Mouse (Mus musculus): ENCODE measurements around the gene Slbp. TPM values are rescaled to one million over a fixed set of nuclear protein-coding genes. Genes with fewer than 3 reads are reported as not detected.

The Slbp gene
- polyA plus RNA-seq, 1 experiment = 87.4 TPM

- Histone ChIP-seq H3K4me3 (ENCODE audit: control insufficient read depth, insufficient read depth, low read length) (no peak overlapping the region), H3K4me1 (replicated peaks; ENCODE audit: control insufficient read depth, insufficient read depth, low read length) (peaks cover 13% of the 10 kb centered on the region), H3K36me3 (ENCODE audit: control insufficient read depth, insufficient read depth, low read length) (no peaks in the 10 kb centered on the region), H3K27me3 (ENCODE audit: control insufficient read depth, insufficient read depth, low read length) (no peaks in the 10 kb centered on the region), H3K27ac (ENCODE audit: control insufficient read depth, insufficient read depth, low read length) (no peak overlapping the region; the same call in 1 of the 2 replicates)
- no peak for DNase-seq
- TF ChIP-seq CTCF (IDR thresholded peaks at IDR 0.05; ENCODE audit: borderline replicate concordance, control insufficient read depth, extremely low read depth, insufficient read depth, low read length, poor library complexity) = no peak
- TF ChIP-seq POLR2A (IDR thresholded peaks at IDR 0.05; ENCODE audit: control insufficient read depth, extremely low read depth, insufficient read depth, low read length, poor library complexity) = no peak
- WGBS = 7% methylated on average over 4 of the region's 4 CpGs
These were observed 24.4 kb downstream of the Slbp start for GRCm38 (mm10) chr5:33627968-33628367.

- no peak for TF ChIP-seq CTCF (IDR thresholded peaks at IDR 0.05; ENCODE audit: borderline replicate concordance, control insufficient read depth, extremely low read depth, insufficient read depth, low read length, poor library complexity)
- no peak for TF ChIP-seq POLR2A (IDR thresholded peaks at IDR 0.05; ENCODE audit: control insufficient read depth, extremely low read depth, insufficient read depth, low read length, poor library complexity)
- Histone ChIP-seq H3K4me1 (replicated peaks; ENCODE audit: control insufficient read depth, insufficient read depth, low read length) (peaks cover 5% of the 10 kb centered on the region), H3K36me3 (ENCODE audit: control insufficient read depth, insufficient read depth, low read length) (no peaks in the 10 kb centered on the region), H3K27ac (ENCODE audit: control insufficient read depth, insufficient read depth, low read length) (no peak overlapping the region), H3K4me3 (ENCODE audit: control insufficient read depth, insufficient read depth, low read length) (no peak overlapping the region), H3K27me3 (ENCODE audit: control insufficient read depth, insufficient read depth, low read length) (no peaks in the 10 kb centered on the region)
- 96% methylated on average over 3 of the region's 3 CpGs for WGBS
- DNase-seq = no peak
These were observed 28.6 kb downstream of the Slbp start for GRCm38 (mm10) chr5:33623766-33624165.

- no peak for TF ChIP-seq CTCF (IDR thresholded peaks at IDR 0.05; ENCODE audit: borderline replicate concordance, control insufficient read depth, extremely low read depth, insufficient read depth, low read length, poor library complexity)
- TF ChIP-seq POLR2A (IDR thresholded peaks at IDR 0.05; ENCODE audit: control insufficient read depth, extremely low read depth, insufficient read depth, low read length, poor library complexity) = no peak
- H3K36me3 ChIP-seq (ENCODE audit: control insufficient read depth, insufficient read depth, low read length) = no peaks in the 10 kb centered on the region
- H3K4me1 ChIP-seq (replicated peaks; ENCODE audit: control insufficient read depth, insufficient read depth, low read length) = peaks cover under 1% of the 10 kb centered on the region
- 93% methylated on average over 2 of the region's 2 CpGs for WGBS
- no peak overlapping the region for H3K4me3 ChIP-seq (ENCODE audit: control insufficient read depth, insufficient read depth, low read length)
- no peaks in the 10 kb centered on the region for H3K27me3 ChIP-seq (ENCODE audit: control insufficient read depth, insufficient read depth, low read length)
- DNase-seq = no peak
- H3K27ac ChIP-seq (ENCODE audit: control insufficient read depth, insufficient read depth, low read length) = no peak overlapping the region
These were observed 29.7 kb downstream of the Slbp start for GRCm38 (mm10) chr5:33622671-33623070.

GRCm38 (mm10) chr5:33614391-33614790, 38.0 kb downstream of the Slbp start:
- DNase-seq = no peak
- Histone ChIP-seq H3K4me1 (replicated peaks; ENCODE audit: control insufficient read depth, insufficient read depth, low read length) (no peaks in the 10 kb centered on the region), H3K36me3 (ENCODE audit: control insufficient read depth, insufficient read depth, low read length) (peaks cover 15% of the 10 kb centered on the region), H3K27me3 (ENCODE audit: control insufficient read depth, insufficient read depth, low read length) (no peaks in the 10 kb centered on the region), H3K27ac (ENCODE audit: control insufficient read depth, insufficient read depth, low read length) (no peak overlapping the region), H3K4me3 (ENCODE audit: control insufficient read depth, insufficient read depth, low read length) (no peak overlapping the region)
- WGBS = 97% methylated on average over 6 of the region's 6 CpGs
- TF ChIP-seq POLR2A (IDR thresholded peaks at IDR 0.05; ENCODE audit: control insufficient read depth, extremely low read depth, insufficient read depth, low read length, poor library complexity) = no peak
- TF ChIP-seq CTCF (IDR thresholded peaks at IDR 0.05; ENCODE audit: borderline replicate concordance, control insufficient read depth, extremely low read depth, insufficient read depth, low read length, poor library complexity) = no peak

GRCm38 (mm10) chr5:33611795-33612194, 40.6 kb downstream of the Slbp start:
- H3K36me3 ChIP-seq (ENCODE audit: control insufficient read depth, insufficient read depth, low read length) = peaks cover 28% of the 10 kb centered on the region
- no peaks in the 10 kb centered on the region for H3K4me1 ChIP-seq (replicated peaks; ENCODE audit: control insufficient read depth, insufficient read depth, low read length)
- no peak for DNase-seq
- H3K27me3 ChIP-seq (ENCODE audit: control insufficient read depth, insufficient read depth, low read length) = no peaks in the 10 kb centered on the region
- 90% methylated on average over 1 of the region's 1 CpGs for WGBS
- H3K27ac ChIP-seq (ENCODE audit: control insufficient read depth, insufficient read depth, low read length) = no peak overlapping the region
- no peak overlapping the region for H3K4me3 ChIP-seq (ENCODE audit: control insufficient read depth, insufficient read depth, low read length)
- TF ChIP-seq CTCF (IDR thresholded peaks at IDR 0.05; ENCODE audit: borderline replicate concordance, control insufficient read depth, extremely low read depth, insufficient read depth, low read length, poor library complexity) (no peak), POLR2A (IDR thresholded peaks at IDR 0.05; ENCODE audit: control insufficient read depth, extremely low read depth, insufficient read depth, low read length, poor library complexity) (no peak)

- WGBS = 92% methylated on average over 1 of the region's 1 CpGs
- H3K4me3 ChIP-seq (ENCODE audit: control insufficient read depth, insufficient read depth, low read length) = no peak overlapping the region
These were observed 43.1 kb downstream of the Slbp start for GRCm38 (mm10) chr5:33609226-33609625.

GRCm38 (mm10) chr5:33607434-33607833, 44.9 kb downstream of the Slbp start:
- Histone ChIP-seq H3K27ac (ENCODE audit: control insufficient read depth, insufficient read depth, low read length) (no peak overlapping the region), H3K27me3 (ENCODE audit: control insufficient read depth, insufficient read depth, low read length) (no peaks in the 10 kb centered on the region), H3K4me1 (replicated peaks; ENCODE audit: control insufficient read depth, insufficient read depth, low read length) (peaks cover 6% of the 10 kb centered on the region), H3K4me3 (ENCODE audit: control insufficient read depth, insufficient read depth, low read length) (no peak overlapping the region), H3K36me3 (ENCODE audit: control insufficient read depth, insufficient read depth, low read length) (peaks cover 25% of the 10 kb centered on the region)
- DNase-seq = no peak
- TF ChIP-seq CTCF (IDR thresholded peaks at IDR 0.05; ENCODE audit: borderline replicate concordance, control insufficient read depth, extremely low read depth, insufficient read depth, low read length, poor library complexity) = no peak
- 97% methylated on average over 15 of the region's 15 CpGs for WGBS

More at GRCm38 (mm10) chr5:33609226-33609625, 43.1 kb downstream of the Slbp start:
- peaks cover 30% of the 10 kb centered on the region for H3K36me3 ChIP-seq (ENCODE audit: control insufficient read depth, insufficient read depth, low read length)
- H3K27me3 ChIP-seq (ENCODE audit: control insufficient read depth, insufficient read depth, low read length) = no peaks in the 10 kb centered on the region
- H3K27ac ChIP-seq (ENCODE audit: control insufficient read depth, insufficient read depth, low read length) = no peak overlapping the region
- no peak for TF ChIP-seq CTCF (IDR thresholded peaks at IDR 0.05; ENCODE audit: borderline replicate concordance, control insufficient read depth, extremely low read depth, insufficient read depth, low read length, poor library complexity)
- no peak for DNase-seq
- H3K4me1 ChIP-seq (replicated peaks; ENCODE audit: control insufficient read depth, insufficient read depth, low read length) = peaks cover 6% of the 10 kb centered on the region
